Mouse (Mus musculus) ES-Bruce4 (cell line): ENCODE results near the gene Psmd12.

Experiments used
- CTCF ChIP-seq: IDR thresholded peaks from one replicate; pipeline ENCODE4 v1.8.1; 2011; ENCODE audit warnings: low read depth, low read length
- EP300 ChIP-seq: IDR thresholded peaks from 2 replicates; pipeline ENCODE4 v1.6.1; 2011; ENCODE audit warnings: low read depth, low read length; ENCODE audit not compliant: insufficient read depth

- TF ChIP-seq CTCF, result peak; percentile 50
- no peak for TF ChIP-seq EP300
These were observed 6.0 kb upstream of the Psmd12 start for GRCm38 (mm10) chr11:107473137-107473820.
